Mouse (Mus musculus) kidney, adult 9 months (tissue): ENCODE results near the gene B230307C23Rik.
"Not testable (repeated sequence)": the region's sequence is repeated elsewhere in the genome, so short reads cannot be mapped to it uniquely, and the experiment has no call there.

Experiments used
- DNase-seq: peaks from one replicate; pipeline ENCODE4 v3.0.0; 2022

Gene B230307C23Rik

GRCm38 (mm10) chr16:97996616-97997382 lies at the start of gene B230307C23Rik:
Gene B230307C23Rik, plus strand, starts transcription at chr16:97997315.
- peak; percentile 93 for DNase-seq

GRCm38 (mm10) chr16:97948836-97949235 lies 48.3 kb upstream of the B230307C23Rik start:
- no peak for DNase-seq

GRCm38 (mm10) chr16:97950061-97950460 lies 47.1 kb upstream of the B230307C23Rik start:
- no peak for DNase-seq

DNA sequence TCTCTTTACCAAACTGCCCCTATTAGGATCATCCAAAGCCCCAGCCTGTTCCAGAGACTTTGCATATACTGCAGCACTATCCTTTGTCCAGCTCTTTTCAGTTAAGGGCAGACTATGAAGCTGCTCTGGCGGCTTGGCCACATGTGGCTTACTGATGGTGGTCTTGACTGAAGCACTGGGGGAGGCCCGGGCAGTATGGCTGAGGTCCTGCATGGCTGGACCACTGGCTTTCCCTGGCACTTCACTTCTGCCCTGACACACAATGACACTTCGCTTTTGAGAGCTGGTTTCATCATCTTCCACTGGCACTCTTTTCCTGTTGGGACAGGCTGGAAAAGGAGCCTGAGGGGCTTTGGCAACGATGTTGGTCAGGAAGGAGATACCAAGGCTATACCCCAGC lies 44.7 kb upstream of the B230307C23Rik start:
- DNase-seq = no peak

DNA sequence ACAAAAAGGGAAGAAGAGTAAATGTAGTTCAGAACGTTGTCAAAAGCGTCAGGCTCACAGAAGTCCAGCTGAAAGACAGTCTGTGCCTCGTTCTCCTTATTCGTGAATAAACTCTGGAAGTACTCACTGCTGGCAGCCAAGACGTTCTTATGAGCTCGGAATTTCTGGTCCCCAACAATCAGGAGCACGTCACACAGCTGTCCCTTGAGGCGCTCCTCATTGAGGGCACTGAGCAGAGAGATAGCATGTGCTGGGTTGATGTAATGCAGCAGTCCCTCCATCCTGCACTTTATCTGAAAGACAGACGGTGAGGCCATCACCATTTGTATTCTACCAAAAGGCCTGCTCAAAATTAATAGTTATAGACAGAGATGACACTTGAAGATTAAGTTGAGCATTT lies 44.3 kb upstream of the B230307C23Rik start:
- DNase-seq = no peak

DNA sequence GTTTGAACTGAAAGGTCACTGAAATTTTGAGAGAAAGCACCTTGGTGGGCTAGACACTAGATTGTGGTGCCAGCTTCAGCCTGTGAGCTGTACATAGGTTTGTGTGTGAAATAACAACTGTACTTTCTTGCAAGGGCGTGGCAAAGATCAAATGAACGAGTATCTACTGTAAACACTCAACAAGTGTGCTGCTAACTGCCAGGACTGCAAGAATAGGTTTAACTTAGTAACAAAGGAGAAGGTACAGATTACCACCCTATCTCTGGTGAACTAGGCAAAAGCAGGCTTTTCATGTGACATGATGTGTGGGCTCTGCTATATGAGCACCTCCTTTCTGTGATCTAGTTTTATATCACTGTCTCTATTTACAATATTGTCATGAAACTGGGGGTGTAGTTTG lies 43.8 kb upstream of the B230307C23Rik start:
- no peak for DNase-seq

- DNase-seq = no peak
Observed at GRCm38 (mm10) chr16:97956011-97956410, 41.1 kb upstream of the B230307C23Rik start.

DNA sequence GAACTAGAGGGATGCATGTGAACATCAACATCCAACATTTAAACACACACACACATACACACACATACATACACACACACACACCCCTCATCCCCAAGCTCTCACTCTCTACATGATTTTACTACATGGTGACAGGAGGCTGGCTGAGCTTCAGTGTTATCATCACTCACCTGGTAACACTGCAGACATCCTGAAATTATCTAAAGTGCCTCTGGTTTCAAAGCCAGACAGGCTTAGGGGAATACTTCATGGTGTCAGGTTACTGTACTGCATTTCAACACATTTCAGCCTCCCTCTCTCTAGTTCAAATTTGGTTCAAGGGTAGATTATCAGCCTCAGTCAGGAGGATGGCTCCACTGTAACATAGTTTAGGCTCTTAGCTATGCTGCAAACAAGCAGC lies 39.5 kb upstream of the B230307C23Rik start:
- DNase-seq = no peak

DNA sequence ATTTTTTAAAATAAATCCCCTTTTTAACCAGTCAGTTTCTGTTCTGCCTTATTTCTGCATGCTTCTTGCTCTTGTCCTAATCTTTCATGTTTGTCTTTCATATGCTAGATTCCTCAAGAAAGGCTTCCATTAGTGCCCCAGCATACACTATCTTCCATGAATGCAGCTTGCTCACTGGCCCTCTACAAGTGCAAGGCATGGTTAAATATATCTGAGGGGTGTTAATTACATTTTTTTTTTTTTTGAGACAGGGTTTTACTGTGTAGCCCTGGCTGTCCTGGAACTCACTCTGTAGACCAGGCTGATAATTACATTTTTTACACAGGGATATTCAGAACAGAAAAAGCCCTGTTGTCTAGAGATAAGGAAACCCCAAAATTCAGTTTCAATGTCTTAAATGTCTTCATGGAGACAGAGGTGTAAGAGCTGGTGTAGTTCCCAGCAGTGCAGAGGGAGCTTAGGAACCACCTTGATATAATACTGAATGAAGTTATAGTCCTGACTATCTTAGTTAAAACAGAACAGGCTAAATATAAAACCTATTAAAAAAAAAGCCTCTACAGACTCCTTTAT lies 38.6 kb upstream of the B230307C23Rik start:
- DNase-seq = no peak

- DNase-seq = no peak
Observed at GRCm38 (mm10) chr16:97960348-97960747, 36.8 kb upstream of the B230307C23Rik start.

GRCm38 (mm10) chr16:97961381-97962150 lies 35.5 kb upstream of the B230307C23Rik start:
- peak; percentile 55 for DNase-seq

GRCm38 (mm10) chr16:97962151-97962948 lies 34.8 kb upstream of the B230307C23Rik start, which contains the start of the genes C2cd2 and Zbtb21:
Gene C2cd2, minus strand, starts transcription at chr16:97962598.
Gene Zbtb21, minus strand, starts transcription at chr16:97962622.
- DNase-seq = peak; percentile 98

DNA sequence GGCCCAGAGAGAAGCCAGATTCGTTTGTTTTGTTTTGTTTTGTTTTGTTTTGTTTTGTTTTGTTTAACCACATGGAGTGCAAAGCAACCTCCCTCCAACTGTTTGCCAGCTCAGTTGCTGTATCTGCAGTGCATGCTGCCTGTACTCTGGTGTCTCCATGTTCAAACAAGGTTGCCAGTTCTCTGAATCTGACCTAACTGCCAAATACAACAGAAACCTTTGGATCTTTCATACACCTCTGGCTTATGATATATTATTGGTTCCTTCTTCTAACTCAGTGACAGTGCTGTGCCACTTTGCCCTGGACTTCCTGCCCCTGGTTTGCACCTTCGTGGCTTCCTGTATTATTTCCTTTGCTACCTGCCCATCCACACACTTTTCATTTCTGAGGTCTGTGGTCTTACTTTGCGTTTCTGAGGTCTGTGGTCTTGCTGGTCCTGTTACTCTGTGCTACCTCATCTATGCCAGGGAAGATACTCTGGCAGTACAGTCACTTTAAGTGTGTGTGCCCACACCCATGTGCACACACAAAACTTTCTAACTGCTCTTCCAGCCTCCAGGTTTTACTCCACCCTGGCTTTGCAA lies 33.1 kb upstream of the B230307C23Rik start:
- DNase-seq = no peak

- no peak for DNase-seq
Observed at GRCm38 (mm10) chr16:97977277-97977676, 19.8 kb upstream of the B230307C23Rik start.

- no peak for DNase-seq
Observed at GRCm38 (mm10) chr16:97977722-97978121, 19.4 kb upstream of the B230307C23Rik start.

DNA sequence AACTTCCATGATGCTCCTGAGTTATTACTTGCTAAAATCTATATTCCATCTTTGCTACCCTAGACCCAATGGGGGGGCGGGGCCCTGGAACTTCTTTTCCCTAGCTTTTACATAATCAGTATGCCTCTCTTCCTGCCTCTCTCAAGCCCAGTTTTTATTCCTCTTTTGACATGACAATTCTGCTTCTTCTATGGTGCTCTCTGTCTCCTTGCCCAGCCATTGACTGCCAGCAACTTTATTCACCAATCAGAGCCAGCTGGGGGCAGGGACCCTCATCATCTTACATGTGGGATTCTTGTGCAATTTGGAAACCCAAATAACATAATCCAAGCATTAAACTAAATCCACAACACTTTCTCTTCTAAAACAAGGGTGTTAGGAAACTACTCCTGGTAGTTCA lies 15.8 kb upstream of the B230307C23Rik start:
- no peak for DNase-seq

GRCm38 (mm10) chr16:97984589-97984988 lies 12.5 kb upstream of the B230307C23Rik start:
- no peak for DNase-seq

GRCm38 (mm10) chr16:97991517-97991916 lies 5.6 kb upstream of the B230307C23Rik start:
- no peak for DNase-seq

DNA sequence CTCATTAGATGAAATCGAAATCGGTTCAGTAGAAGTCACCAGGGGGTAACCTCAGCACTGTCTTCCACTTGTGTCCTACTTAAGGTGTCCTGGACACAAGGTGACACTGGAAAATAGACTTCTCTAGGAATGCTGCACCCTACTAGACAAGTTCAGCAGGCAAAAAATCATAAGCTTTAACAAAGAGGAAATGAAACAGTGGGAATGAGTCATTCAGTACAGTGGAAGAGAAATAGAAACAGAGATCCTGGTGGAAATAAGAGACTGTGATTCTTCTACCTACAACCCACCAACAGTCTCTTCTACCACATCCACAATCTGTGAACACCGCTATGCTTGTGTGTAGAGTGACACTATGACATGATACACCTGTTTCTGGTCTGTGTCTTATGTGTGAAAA lies 4.6 kb upstream of the B230307C23Rik start:
- not testable (repeated sequence) for DNase-seq

GRCm38 (mm10) chr16:97995849-97996615 lies 1.1 kb upstream of the B230307C23Rik start:
- DNase-seq = peak; percentile 25

DNA sequence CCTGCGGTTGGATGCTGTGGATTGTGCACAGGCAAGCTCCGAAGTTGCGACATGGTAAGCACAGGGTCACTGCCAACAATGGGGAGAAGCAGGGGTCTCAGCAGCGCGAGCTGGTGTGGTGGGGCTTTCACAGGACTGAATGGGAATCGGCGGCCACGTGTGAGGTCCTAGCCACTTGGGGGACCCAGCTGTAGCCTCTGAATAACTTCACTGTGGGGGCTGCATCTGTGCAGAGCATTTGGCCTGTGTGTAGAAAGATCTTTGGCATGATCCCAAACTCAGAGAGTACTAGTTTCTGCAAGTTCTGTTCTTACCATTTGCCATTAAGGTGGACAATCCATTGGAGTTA lies 242 bp downstream of the B230307C23Rik start:
- not testable (repeated sequence) for DNase-seq

DNA sequence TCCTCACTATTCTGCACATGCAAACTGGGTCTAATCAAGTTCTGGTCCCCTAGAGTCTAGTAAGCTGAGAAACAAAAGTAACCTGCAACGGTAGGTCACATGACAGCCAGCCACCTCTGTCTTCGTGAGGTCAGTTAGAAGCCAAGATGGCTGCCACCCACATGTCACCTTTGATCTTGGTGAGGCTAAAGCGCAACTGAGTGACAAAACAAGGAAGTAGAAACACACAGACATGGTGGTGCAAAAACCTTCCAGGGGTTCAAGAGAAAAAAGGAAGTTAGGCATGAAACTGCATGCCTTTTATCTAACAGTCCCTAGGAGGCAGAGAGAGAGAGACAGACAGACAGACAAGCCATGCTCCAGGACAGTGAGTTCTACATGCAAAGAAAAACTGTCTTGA lies 25.0 kb downstream of the B230307C23Rik start:
- no peak for DNase-seq
